Mouse (Mus musculus) adrenal gland, postnatal 36 days (tissue): ENCODE results near the gene Twf2. TPM values are rescaled to one million over a fixed set of nuclear protein-coding genes. Genes with fewer than 3 reads are reported as not detected.

Experiments used
- DNase-seq, 2 experiments: peaks; one replicate each; pipeline ENCODE4 v3.0.0; 2021; ENCODE audit warnings: mixed read lengths in 1 of 2
- microRNA-seq: library from miRNA; unstranded; fragments of <30 nt; microRNA quantifications from one replicate; pipeline ENCODE4 v1.2.0, GENCODE M21; 2021
- total RNA-seq, 2 experiments: library from RNA; stranded (reverse); gene quantifications; 2 replicates each; pipeline ENCODE4 v1.2.3; 2021

Gene Twf2
- total RNA-seq, 2 experiments from 2014 or later, result 64.8 to 117 TPM

DNA sequence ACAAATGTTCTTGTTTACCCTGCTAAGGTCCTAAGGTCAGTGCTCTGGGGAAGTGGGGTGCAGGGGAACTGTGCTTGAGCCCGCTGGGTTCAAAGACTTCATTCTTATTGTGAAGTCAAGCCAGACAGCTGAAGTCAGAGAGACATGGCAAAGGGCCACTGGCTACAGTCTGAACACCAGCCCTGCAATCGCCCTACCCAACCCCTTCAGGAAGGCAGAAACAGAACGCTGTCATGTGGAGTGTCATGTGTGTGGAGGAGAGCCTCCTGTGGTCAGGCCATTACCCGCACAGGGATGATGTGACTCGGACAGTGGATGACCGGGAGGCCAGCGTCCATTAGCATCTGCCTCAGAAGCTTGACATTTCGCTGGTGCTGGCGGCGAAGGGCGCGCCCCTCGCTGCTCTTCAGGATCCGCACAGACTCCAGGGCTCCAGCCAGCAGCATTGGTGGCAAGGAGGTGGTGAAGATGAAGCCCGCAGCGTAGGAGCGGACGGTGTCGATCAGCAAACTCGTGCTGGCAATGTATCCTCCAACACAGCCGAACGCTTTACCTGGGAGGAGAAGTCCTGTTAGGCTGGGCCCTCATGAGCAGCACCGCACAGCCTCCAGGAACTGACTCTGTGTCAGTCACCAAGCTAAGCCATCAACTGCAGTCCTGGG lies 33.4 kb downstream of the Twf2 start:
- no peak for DNase-seq

- DNase-seq, result no peak
Measured at GRCm38 (mm10) chr9:106236818-106237211, 33.9 kb downstream of the Twf2 start.

GRCm38 (mm10) chr9:106237401-106237800 lies 34.5 kb downstream of the Twf2 start:
- DNase-seq, result peak in 1 of 2 experiments; percentile 63

GRCm38 (mm10) chr9:106237878-106238277 lies 35.0 kb downstream of the Twf2 start:
- no peak for DNase-seq

DNA sequence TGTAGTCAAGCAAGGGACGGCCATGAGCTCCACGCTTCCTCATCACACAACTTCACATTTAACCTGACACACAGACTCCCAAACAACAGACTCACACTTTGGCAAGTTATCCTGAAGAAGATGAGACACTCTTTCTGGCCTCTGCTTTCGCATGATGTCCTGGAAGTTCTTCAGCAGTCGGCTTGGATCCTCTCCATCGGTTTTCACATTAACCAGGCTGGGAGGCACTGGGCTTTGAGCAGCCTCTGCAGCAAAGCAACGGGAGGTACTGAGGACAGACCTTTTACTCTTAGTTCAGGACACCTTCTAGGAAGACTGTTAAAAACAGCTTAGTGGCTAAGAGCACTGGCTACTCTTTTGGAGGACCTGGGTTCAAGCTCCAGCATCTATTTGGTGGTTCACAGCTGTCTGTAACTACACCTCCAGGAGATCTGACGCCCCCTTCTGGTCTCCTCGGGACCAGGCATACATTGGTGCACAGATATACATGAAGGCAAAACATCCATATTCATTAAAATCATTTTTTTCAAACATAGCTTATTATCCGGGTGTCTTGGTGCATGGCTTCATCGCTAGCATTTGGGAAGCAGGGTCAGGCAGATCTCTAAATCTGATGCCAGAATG lies 38.7 kb downstream of the Twf2 start:
- no peak for DNase-seq

GRCm38 (mm10) chr9:106242813-106243488 lies 40.0 kb downstream of the Twf2 start:
- peak; percentile 68 for DNase-seq

DNA sequence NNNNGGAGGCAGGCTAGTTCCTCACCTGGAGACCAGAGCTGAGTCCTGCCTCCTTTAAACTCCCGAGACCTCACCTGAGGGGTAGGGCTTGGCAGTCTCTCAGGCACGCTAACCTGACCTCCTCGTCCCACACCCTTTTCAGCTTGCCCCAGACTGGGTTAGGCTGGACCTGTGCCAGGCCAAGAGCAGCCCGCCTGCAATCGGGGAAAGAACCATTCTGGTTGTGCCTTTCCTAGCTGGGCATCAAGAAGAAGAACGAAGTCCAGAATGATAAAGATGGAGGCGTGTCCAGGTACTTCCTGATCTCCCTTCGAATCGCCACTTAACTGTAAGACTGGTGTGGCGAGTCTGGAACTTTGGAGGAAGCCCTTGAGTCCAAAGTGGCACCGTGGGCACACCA lies 46.6 kb downstream of the Twf2 start:
- no peak for DNase-seq

DNA sequence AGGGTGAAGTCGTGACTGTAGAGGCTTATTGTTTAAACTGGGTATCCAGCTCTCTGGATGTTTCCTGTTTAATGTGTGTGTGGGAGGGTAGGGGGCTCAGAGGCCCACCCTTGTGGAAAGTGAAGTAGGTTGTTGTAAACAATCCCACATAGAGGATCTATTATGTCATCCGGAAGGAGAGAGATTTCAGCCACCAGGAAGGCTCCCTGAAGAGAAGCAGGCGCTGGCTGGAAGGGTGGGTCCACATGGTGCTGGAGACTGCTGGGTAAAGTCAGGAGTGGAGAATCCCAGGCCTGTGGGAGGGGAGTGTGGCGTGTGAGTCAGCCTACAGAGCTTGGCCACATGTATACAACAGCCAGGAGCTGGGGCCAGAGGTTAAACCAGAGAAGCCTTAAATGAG lies 47.3 kb downstream of the Twf2 start:
- DNase-seq, result no peak

DNA sequence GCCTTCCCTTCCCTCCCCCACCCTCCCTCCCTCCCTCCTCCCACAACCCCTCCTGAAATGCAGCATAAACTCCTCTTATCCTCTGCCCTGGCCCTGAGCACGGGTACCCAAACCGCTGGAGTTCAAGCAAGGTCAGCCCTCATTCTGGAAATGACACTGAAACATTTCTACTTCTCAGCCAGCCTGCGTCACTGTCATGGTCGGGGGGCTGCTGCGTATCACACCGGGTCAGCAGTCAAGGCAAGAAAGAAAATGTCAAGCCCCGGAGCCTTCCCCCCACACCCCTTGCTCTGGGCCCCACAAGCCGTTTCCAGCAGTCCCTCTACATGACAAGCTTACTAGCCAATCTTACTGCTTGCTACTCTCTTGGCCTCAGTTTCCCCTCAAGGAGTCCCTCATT lies 48.2 kb downstream of the Twf2 start:
- DNase-seq, result peak in 1 of 2 experiments; percentile 61

- DNase-seq, result peak; percentile 76 to 79
Measured at GRCm38 (mm10) chr9:106254001-106254400, 51.1 kb downstream of the Twf2 start.

GRCm38 (mm10) chr9:106258412-106258811 lies 55.5 kb downstream of the Twf2 start:
- DNase-seq, result no peak

DNA sequence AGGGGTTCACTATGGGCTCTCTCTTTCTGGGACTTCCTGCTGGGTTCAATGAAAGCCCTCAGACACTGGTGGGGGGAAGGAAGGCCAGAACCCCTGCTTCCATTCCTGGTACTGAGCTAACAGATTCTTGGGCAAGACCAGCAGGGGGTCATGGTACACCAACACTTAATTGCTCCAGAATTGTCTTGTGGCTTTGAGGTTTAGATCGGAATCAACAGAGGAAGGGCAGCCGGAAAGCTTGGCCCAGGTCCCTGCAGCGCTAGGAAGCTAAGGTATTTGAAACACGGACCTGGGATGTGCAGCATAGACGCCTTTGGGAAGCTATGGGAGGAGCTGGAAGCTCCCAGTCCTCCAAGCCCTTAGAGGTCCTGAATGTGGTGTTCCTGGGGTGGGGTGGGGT lies 56.1 kb downstream of the Twf2 start:
- no peak for DNase-seq

DNA sequence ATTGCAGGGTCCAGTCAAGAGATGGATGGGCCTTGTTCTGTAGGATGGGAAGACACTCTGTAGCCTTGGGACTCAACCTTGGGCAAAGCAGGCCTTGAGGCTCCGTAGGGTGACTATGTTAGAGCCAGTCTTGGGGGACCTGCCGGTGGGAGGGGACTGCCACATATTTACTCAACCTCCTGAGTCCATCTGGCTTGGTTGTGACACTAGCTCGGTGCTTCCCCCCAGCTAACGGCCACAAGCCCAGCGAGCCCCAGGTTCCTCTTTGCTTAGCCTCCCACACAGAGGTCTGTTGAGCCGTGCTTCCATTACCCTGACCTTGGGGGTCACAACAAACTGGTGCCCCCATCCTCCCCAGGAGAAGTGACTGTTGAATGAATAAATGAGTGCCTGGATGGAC lies 58.1 kb downstream of the Twf2 start:
- DNase-seq, result no peak

- DNase-seq, result no peak
Measured at GRCm38 (mm10) chr9:106261491-106261890, 58.6 kb downstream of the Twf2 start.

DNA sequence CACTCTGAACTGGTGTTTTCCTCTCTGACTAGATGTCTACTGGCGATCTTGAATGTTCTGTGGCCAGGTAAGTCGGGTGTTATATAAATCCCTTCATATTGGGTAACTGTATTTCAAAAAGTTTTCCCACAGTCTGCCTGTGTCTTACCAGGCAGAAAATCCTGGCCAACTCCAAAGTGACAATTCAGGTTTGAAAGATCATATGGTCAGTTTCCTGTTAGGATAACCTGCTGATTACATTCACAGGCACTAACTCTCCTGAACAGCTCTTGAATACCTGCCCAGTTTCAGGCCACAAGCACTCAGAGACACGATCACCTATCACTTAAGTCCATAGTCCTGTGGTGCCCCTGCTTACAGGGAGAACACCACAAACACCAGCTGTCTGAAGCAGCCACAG lies 59.2 kb downstream of the Twf2 start:
- no peak for DNase-seq

DNA sequence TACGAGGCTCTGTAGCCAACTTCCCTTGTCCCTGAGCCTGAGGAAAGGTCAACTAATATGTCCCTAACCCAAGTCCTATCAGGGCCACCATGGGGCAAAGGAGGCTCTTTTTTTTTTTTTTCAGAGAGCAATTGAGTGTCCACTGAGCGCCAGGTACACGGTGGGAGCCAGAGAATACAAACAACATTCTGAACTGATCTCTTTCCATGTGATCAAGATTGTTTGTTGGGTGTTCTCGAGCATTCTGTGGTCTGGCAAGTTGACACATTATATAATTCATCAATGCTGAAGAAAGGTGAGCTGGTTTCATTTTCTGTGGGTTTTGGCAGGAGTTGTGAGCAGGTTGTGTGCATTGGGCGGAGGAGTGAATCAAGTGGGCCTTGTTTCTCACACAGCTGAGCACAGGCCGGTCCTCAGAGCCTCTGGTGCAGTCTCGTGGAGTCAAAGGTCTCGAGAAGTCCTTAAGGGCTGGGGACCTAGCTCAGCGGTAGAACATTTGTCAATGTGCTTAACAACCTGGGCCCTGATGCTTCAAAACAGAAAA lies 60.5 kb downstream of the Twf2 start:
- DNase-seq, result no peak

Small RNA genes within 50 kb of the gene (microRNA-seq; reads per million reads assigned to microRNA genes)
- gene Mir135a-1 (not detected), gene Mirlet7g (121,596 reads per million, percentile 100 among the genes with 10 or more reads in this experiment)

Other genes with a start within 250 kb of the Twf2 start
- 1 to 10 TPM; 3.3 to 6.9 TPM for gene Col6a5, start 242.5 kb upstream of the Twf2 start, total RNA-seq
- gene Col6a4, start 106.3 kb upstream of the Twf2 start, total RNA-seq, result under 1 TPM; 0.36 to 0.46 TPM
- gene Glyctk, start 45.0 kb upstream of the Twf2 start, total RNA-seq, result 1 to 10 TPM; 2.3 to 2.4 TPM
- gene Wdr82, start 32.2 kb upstream of the Twf2 start, total RNA-seq, result 10 to 100 TPM; 74.4 to 81.3 TPM
- gene Ppm1m, start 3.4 kb upstream of the Twf2 start, total RNA-seq, result 100 to 1,000 TPM in 1 of 2 experiments, 10 to 100 TPM in 1; 90.8 to 117 TPM
- gene Tlr9, start 19.5 kb downstream of the Twf2 start, total RNA-seq, result under 1 TPM; 0.89 TPM
- 1,000 to 10,000 TPM; 1,599 to 3,152 TPM for gene Alas1, start 45.5 kb downstream of the Twf2 start, total RNA-seq
- 1 to 10 TPM; 3.6 to 5.6 TPM for gene Poc1a, start 78.0 kb downstream of the Twf2 start, total RNA-seq
- 10 to 100 TPM; 16.4 to 24.1 TPM for gene Dusp7, start 165.5 kb downstream of the Twf2 start, total RNA-seq
- gene Rpl29, start 226.3 kb downstream of the Twf2 start, total RNA-seq, result 100 to 1,000 TPM; 403 to 411 TPM
- 10 to 100 TPM; 11.7 to 14.8 TPM for gene Acy1, start 235.2 kb downstream of the Twf2 start, total RNA-seq
- gene Abhd14b, start 244.4 kb downstream of the Twf2 start, total RNA-seq, result 10 to 100 TPM; 25.2 to 45.0 TPM
- gene Abhd14a, start 244.6 kb downstream of the Twf2 start, total RNA-seq, result 10 to 100 TPM; 18.9 to 20.2 TPM